Mouse (Mus musculus): ENCODE results near the gene Ptprt.

Ptprt gene

DNA sequence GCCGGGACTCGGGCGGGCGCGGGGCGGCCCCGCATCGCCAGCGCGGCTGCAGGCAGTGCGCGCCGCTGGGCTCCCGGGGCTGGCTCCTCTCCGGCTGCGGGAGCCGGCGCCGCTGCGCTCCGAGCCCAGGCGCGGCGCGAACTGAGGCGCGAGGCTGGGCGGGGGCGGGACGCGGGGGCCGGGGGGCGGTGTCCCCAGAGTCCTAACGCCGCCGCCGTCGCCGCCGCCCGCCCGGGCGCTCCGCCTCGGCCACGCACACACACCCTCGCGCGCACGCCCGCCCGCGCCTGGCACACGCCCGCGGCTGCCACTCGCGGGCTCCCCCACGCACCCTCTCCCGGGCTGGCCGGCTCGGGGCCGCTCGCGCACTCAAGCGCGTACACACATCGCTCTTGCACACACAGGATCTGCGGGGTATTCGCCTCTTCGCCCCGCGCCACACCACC, at the start of gene Ptprt:
Gene Ptprt, minus strand, starts transcription at position 207 of the 446 bp plus-strand sequence.
- peak; percentile 36 for DNase-seq (ENCODE audit: low read depth, low spot score)

DNA sequence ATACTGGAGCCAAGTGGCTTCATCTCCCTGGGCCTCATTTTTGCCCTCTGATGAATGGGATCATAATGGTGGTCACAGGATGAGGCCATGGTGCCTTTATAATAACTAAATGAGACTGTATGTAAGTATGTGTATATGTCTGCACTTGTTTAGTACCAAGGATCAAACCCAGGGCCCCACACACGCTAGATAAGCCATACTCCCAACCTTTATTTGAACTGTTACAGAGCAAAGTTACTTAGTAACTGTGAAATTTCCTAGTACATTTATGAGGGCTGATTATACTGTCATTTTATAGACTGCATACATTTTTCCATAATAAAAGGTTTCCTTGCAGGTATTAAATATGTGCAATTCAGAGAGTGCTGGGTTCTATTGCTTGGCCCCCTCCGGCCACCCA, 49.5 kb upstream of the Ptprt start:
- DNase-seq (ENCODE audit: low read depth, low spot score) = no peak

DNA sequence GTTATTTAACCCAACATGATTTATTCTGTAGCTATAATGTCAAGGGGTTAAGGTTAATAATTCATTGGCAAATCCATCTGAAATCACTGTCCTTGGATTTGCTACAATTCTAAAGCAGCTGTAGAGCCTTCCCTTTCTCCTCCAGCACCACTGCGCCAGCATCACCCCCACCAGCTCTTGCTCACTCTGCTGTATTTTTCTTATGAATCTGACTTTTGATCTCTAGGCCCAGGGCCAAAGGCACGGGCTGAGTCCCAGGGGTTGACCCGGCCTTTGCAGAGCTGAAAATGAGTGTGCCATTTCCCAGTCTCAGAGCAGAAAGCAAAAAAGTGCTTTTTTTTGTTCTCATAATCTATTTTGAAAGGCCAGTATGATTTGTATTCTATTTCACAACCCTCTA, 38.7 kb upstream of the Ptprt start:
- DNase-seq (ENCODE audit: low read depth, low spot score) = no peak

DNA sequence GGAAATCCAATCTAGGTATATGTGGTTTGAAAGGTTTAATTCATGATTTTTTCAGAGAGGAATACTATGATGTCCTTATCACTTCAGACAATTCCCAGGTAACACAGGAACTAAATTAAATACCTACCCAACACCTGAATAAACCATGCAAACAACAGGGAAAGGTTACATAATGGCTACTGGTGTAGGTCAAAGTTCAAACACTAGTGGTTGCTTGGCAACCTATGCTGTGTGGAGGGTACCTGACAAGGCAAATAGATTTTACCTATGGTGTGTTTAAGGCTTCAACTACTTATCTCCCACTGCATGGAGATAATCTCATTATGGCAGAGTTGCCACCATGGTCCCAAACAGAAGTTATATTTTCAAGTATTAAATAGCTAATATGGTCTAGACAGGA, 38.1 kb upstream of the Ptprt start:
- no peak for DNase-seq (ENCODE audit: low read depth, low spot score)

DNA sequence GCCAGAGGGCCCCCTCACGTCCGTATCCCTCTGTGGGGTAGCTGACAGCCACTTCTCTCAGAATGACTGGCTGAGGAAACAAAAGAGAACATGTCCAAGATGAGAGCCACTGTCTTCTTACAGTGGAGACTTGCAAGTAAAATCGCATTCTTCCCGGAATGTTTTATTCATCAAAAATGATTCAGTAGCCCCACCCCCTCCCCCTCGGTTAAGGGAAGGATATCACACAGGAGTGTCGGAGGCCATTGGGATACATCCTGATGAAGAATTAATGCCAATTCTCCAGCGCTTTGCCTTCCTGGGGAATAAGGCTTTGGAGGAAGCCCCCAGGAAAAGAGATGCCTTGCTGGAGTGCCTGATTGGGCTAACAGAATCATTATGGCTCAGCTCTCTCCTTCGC, 37.1 kb upstream of the Ptprt start:
- no peak for DNase-seq (ENCODE audit: low read depth, low spot score)

DNA sequence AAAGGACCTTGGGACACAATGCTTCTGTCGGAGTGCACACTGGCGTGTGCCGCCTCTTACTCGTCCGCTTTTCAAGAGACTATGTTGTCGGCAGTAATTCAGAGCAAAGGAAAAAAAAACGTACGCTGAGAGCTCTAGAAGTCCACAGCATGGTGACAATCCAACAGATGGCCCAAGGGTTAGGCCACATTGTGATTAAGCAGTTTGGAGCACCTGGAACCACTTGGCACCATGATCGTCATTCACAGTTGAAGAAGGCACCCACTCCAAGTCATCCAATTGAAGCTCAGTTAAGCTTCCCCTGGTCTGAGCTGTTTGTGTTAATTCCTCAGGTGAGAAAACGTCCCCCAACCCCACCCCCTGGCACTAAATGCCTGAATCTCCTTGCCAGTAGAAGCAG, 36.2 kb upstream of the Ptprt start:
- DNase-seq (ENCODE audit: low read depth, low spot score) = no peak

DNA sequence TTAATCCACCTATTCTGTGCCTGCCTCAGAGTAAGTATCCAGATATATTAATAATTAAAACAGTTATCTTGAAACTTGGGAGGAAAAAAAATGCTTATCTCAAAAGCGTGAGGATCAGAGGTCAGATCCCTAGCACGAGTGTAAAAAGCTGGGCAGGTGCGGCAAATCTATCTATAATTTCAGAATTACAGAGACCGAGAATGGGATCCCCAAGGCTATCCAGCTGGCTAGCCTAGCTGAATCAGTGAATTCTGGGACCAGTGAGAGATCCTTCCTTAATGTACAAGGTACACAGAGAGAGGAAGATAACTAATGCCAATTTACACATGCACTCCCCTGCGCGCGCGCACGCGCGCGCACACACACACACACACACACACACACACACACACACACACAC, 31.2 kb upstream of the Ptprt start:
- DNase-seq (ENCODE audit: low read depth, low spot score) = no peak

DNA sequence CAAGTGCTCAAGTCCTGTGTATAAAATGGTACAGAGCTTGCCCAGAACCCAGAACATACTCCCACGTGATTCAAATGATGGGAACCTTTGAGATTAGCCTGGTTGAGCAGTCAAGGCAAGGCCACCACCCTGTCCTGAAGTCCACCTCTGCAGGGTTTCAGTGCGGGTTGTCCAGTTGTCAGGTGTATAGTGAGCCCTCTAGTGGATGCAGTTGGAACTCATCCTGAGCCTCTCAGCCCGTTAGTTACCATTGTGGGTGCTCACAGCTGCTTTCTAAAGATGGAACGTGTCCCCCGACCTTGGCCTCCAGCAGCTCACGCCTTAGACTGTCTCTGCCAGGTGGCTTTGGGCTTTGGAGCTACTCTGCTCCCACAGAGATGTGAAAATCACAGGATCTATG, 21.7 kb upstream of the Ptprt start:
- peak; percentile 41 for DNase-seq (ENCODE audit: low read depth, low spot score)

DNA sequence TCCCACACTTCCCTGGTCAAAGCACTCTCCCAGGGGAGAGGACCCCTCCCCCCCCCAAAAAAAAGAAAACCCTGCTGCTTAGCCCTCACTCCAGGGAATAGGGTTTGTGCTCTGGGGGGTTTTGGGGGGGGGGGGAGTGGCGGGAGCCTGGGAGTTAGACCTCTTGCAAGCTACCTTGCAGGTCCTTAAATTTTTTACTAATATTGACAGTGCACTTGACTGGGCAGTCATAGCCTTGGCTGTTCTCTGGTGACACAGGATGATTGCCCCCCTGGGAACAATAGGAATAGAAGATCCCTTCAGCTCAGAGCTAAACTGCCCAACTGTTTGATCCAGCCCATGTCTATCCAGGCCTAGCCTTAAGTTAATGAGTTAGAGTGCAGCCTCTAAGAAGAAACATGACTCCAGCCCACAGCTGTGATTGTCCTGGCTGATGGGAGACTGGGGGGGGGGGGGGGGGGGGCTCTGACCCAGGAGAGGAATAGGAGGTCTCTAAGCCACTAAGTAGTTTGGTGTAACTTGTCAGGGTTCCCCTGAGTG, 1.6 kb upstream of the Ptprt start:
- DNase-seq (ENCODE audit: low read depth, low spot score) = no peak

DNA sequence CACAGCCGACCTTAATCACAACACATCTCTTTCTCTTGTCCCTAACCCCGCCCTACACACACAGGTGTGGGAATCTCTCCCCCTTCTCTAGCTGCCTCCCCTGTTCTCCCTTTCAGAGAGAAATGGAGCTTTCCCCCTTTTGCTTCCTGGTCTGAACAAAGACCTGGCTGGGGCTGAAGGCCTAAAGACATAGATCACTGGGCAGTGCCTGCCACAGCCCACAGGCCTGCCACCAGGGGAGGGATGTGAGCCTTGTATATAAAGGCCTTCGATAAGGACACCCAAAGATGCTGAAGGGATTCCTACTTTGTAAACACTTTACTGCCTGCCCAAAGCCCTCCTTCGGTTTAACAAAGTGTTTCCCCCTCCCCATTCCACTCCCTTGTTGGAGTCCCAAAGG, 786 bp upstream of the Ptprt start:
- DNase-seq (ENCODE audit: low read depth, low spot score) = peak; percentile 16

DNA sequence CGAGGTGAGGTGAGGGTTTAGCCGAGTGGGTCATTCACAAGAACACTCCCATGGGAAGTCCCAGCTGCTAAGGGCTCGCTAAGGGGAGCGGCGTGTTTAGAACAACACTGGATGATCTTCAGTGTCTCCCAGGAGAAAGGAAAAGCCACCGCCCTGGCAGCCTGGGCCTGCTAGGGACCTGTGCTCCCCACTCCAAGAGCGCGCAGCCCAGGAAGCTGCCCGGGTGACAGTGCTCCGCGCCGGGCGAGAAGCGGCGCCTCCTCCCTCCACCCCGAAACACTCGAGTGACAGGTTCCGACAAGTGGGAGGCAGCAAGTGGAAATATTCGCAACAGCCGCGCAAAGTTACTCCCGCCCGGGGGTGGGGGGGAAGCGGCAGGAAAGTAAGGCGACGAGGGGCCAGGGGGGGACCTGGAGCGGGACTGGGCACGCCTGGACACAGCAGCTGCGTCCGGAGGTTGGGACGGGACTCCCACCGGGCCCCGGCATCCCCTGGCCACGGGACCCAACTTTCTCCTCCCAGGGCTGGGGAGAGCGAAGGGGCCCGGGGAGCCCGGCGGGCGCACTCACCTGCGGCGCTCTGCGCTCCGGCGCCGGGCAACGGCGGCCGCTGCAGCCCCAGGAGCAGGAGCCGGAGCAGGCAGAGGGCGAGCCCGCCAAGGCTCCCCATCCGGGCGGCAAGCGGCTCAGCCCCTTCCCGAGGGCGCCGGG, 561 bp downstream of the Ptprt start:
- DNase-seq (ENCODE audit: low read depth, low spot score) = peak; percentile 31

DNA sequence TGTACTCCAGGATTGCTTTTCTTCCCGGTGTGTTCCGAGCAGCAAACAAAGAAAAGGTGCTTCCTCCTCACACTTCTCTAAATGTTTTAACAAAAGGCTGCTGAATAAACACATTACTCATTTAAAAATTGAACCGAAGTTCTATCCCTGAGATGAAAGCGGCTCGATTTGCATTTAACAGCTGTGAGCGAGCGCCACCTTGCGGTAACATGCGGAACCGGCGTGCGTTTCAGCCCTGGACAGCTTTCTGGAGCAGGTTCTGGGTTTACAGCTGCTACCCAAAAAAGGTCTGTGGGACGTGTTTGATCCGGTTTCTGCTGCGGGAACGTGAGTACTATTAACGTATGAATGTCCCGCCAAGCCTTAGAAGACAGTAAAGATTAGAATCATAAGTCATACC, 1.9 kb downstream of the Ptprt start:
- peak; percentile 82 for DNase-seq (ENCODE audit: low read depth, low spot score)

DNA sequence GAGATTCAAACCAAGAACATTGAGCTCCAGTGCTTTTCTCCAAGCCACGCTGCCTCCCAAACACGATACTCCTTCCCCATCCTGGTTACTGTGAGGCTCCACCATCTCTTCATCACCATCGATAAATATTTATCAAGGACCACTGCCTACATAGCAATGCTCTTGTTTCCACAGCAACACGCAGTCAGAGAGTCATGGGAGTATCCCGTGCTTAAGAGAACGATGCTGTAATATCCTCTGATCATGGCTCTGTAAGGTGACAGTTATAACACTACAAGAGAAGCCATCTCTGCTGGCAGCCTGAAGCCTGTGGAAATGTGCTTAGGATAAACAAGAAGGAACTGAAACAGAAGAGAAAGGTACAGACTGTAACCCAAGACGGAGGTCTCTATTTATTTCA, 3.4 kb downstream of the Ptprt start:
- DNase-seq (ENCODE audit: low read depth, low spot score) = no peak

DNA sequence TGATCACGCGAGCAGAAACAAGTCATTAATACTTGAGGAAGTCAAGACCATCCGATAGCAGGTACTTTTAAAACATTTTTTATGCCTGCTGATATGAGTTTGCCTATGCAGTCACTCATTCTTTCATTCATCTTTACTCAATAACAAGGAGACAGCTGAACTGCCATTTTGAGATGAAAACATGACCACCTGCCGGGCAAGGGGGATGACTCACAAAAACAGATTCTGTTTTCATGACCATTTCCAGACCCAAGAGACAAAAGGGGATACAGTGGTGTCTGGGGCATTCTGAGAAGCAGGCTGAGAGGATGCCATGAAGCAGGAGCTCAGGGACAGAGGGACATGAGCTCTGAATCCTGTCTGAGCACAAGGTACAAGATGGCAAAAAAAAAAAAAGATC, 6.5 kb downstream of the Ptprt start:
- no peak for DNase-seq (ENCODE audit: low read depth, low spot score)

DNA sequence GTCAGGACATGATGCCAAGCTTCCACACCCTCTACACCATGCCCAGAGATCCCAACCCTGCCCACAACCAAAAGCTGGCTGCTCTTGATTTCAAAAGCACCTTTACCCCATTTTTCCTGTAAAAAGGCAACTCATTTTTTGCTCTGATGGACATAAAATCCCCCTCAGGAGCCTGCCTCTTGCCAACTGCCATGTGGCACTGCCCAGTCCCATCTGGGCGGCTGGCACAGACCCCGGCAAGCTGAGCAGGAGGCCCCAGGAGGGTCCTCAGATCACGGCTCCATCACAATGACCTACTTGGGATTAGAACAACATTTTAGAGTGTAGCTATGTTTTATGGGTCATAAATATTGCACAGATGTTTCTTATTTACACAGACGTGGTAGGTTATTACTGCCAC, 22.3 kb downstream of the Ptprt start:
- DNase-seq (ENCODE audit: low read depth, low spot score) = no peak

DNA sequence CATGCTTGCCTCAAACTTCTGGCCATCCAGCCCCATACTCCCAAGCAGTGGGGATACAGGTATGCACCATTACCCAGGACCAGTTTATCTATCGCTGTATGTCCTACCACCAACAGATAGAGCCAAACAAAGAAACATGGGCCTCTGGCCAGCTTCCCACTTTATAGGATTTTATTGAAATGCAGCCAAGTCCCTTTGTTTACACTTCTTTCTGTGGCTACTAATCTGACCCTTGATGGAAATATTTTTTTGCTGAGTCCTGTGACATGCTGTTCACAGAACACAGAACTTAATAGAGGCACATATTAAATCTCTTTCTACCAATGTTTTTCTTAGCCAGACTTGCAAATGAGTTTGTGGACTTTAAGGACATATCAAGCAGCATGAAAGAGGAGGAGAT, 23.4 kb downstream of the Ptprt start:
- no peak for DNase-seq (ENCODE audit: low read depth, low spot score)

DNA sequence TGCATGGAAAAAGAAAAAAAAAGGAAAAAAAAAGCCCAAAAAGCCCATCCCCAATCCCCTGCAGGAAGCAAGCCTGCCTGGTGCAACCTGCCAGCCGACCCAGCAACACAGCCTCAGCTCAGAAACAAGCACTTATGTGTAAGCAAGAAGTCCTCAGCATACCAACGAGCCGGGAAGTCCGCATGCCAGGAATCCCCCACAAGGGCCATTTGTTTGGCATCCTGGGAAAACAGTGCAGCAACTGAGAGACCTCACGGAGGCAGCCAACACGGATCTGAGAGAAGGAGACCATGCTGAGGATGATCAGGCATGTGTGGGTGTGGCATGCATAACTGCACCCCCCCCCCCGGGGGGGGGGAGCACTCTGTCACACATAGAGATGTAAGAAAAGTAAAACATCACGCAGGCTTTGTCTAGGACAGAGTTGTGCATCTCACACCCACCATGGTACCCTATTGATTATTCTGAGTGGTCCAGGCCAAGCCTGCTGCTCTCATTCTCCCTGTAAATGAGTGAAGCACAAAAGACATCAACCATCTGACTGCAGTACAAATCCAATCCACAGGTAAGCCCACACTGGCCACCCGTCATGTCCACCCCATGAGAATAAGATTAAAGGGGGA, 24.4 kb downstream of the Ptprt start:
- DNase-seq (ENCODE audit: low read depth, low spot score) = no peak

DNA sequence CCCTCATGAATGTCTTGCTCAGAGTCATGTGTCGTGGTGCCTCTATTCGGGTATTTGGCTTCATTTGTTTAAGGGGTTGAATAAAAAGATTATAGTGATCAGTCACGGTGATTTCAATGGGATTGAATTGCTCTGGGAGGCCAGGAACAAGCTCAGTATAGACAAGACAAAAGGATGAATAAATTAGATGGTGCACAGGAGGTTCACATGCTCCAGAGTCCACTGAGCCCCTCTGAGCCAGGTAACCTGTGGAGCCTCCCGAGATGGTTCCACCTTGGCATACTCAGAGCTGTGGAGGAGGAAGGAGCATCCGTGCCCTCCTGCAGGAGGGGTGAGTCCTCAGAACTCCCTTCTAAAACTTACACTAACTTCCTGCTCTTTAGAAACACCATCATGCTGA, 26.0 kb downstream of the Ptprt start:
- DNase-seq (ENCODE audit: low read depth, low spot score) = no peak

DNA sequence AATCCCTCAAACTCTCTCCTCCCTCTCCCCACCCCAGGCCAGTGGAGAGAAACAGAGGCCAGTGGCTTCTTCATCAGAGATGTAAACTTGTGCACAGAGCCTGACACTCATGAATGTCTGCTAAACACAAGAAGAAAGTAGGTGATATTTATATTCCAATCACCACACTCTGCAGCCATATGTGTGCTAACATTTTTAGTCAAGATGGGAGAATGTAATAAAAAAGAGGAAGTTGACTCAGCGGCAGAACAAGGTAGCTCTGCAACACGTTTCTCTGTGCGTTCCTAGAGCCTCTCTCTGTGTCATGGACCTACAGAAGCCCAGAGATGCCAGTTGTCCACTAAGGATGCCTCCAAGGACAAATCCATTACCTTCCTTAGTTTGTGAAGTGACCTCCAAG, 34.9 kb downstream of the Ptprt start:
- DNase-seq (ENCODE audit: low read depth, low spot score) = no peak

DNA sequence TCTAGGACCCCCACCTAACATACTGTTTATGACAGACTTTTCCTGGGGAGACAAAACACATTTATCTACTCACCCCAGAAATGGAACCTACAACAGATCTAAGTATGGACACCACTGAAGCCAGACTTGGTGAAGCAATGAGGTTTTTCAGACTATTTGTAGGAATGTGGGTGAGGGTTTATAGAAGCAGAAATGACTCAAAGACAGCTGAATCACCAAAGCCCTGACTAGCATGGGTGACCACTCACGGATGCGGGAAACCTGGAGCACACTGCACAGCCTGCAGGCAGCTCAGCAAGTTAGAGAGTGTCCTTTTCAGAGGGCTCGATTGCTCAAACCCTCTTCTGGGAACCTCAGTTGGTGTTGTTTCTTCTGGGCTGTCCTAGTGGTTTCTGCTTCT, 36.2 kb downstream of the Ptprt start:
- no peak for DNase-seq (ENCODE audit: low read depth, low spot score)

DNA sequence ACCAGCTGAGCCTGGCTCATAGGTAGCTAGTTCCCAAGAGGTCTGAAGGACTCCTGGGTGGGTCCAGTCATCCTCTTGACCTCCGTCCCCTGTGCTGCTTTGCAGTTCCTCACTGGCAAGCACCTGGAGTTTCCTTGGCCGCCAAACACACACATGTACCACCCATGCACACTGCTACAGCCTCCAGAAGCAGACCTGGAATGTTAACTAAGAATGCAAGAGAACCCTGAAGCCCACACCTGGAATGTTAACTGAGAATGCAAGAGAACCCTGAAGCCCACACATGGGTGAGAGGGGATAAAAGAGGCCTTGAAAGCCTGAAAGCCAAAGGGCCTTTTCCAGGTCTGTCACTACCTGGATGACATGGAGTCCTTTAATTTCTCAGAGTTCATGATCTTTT, 46.7 kb downstream of the Ptprt start:
- DNase-seq (ENCODE audit: low read depth, low spot score) = no peak

DNA sequence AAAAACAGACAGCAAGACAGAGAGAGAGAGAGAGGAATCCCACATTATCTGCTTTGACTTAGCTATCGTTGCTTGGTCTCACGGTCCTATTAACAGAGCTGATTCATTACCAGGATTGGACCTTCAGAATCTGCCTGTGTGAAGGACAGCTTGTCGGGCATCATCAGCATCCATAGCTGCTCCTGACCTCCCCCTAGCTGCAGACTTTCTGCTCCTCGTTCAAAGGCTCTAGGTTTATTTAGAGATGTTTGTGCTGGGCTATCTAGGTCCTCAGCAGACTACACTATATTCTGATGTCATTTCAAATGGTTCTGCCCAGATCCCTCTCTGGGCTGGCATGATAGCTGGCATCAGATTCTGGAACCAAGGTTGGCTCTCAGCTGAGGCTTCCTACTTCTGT, 47.5 kb downstream of the Ptprt start:
- DNase-seq (ENCODE audit: low read depth, low spot score) = no peak

DNA sequence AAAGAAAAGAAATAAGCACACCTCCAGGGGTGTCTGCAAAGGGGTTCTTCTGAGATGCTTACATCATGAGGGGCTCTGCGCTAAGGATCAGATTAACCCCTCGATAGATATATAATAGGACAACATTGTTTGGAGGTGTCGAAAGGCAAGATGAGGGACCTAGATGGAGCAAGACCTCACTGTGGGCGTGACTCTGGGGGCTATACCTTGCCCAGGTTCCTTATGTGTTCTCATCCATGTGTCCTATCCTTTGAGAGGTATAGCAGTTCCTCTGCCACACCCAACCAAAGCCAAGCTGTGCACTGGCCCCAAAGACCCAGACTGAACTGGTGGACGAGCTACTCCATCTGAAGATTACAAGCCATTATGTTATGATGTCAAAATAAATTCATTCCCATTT, 58.2 kb downstream of the Ptprt start:
- no peak for DNase-seq (ENCODE audit: low read depth, low spot score)

All from R1 (cell line).